Mouse (Mus musculus): ENCODE measurements around the gene Zranb1. TPM values are rescaled to one million over a fixed set of nuclear protein-coding genes. Genes with fewer than 3 reads are reported as not detected.

Zranb1 gene
- total RNA-seq (2023) = 10 to 100 TPM; 30.5 to 31.1 TPM

GRCm38 (mm10) chr7:132930850-132931559 lies at the start of gene Zranb1:
Zranb1 (plus strand) TSS chr7:132931142.

Other genes starting within 250 kb of the Zranb1 start
- gene Fam53b, start 117.3 kb upstream of the Zranb1 start, total RNA-seq (2023) = 10 to 100 TPM; 63.9 to 68.7 TPM
- 10 to 100 TPM; 17.7 to 18.1 TPM for gene Eef1akmt2, start 78.5 kb upstream of the Zranb1 start, total RNA-seq (2023)
- 10 to 100 TPM; 37.5 to 40.5 TPM for gene Abraxas2, start 71.9 kb upstream of the Zranb1 start, total RNA-seq (2023)
- 1 to 10 TPM in 1 of 2 experiments, under 1 TPM in 1; 0.69 to 1.1 TPM for gene Fgfr2, start 192.2 kb downstream of the Zranb1 start, total RNA-seq (2023)
- 10 to 100 TPM; 47.4 to 49.2 TPM for gene Ctbp2, start 193.2 kb downstream of the Zranb1 start, total RNA-seq (2023)

Data from neutrophil, adult 59 days (primary cell).